Mouse (Mus musculus): ENCODE data around the gene Dgke.

GRCm38 (mm10) chr11:89003078-89003477, 63.6 kb downstream of the Dgke start:
- no peak for TF ChIP-seq POLR2A (IDR thresholded peaks at IDR 0.05; ENCODE audit: borderline replicate concordance, low read depth, low read length)
- TF ChIP-seq CTCF (IDR thresholded peaks at IDR 0.05; ENCODE audit: low read depth, low read length): no peak

All from bone marrow macrophage, adult 2 months (primary cell).